Mouse (Mus musculus): ENCODE measurements around the gene Cfdp1. TPM values are rescaled to one million over a fixed set of nuclear protein-coding genes. Genes with fewer than 3 reads are reported as not detected.

Cfdp1 gene
- 60.6 and 88.8 TPM in 2 replicates for polyA plus RNA-seq (2012; ENCODE audit: insufficient read depth, insufficient read length, missing spikeins)

DNA sequence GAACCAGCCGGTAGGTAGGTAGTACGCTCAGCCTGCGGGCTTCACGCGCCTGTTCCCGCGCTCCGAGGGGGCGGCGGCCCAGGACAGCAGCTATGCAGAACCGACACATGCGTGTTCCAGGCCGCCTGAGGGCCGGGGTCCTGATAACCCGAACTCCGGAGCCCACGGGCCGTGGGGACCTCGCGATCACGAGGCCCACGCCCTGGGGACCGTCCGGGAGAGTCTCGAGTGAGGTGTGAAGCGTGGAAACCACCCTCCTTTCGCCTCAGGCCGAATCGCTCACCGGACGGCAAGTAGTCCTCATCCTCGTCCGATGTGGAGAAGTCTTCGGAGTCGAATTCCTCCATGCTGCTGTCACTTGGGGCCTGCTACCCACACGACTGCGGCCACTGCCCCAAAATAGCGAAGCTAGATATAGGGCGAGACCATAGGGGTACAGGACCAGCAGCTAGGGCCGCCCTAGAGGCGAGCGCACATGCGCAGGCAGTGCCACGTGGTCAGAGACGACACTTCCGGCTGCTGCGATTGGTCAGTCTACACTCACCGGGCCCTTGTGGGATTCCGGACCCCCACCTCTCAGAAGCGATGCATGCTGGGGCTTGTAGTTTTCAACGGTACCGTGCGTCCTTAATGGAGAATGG is at the start of gene Cfdp1:
Cfdp1 (minus strand) TSS at position 431 of the 641 bp plus-strand sequence.
- Histone ChIP-seq H3K4me3 (ENCODE audit: insufficient read depth, low read depth, low read length) (peak within 1 kb of the TSS; percentile 80), H3K27ac (replicated peaks; ENCODE audit: low read depth, low read length) (peak within 1 kb of the TSS; percentile 35; the same call in 1 of the 2 replicates), H3K4me1 (ENCODE audit: control insufficient read depth, insufficient read depth, insufficient read length, low read length) (peaks cover 10% of the 10 kb centered on the region; the same call in 1 of the 2 replicates)

DNA sequence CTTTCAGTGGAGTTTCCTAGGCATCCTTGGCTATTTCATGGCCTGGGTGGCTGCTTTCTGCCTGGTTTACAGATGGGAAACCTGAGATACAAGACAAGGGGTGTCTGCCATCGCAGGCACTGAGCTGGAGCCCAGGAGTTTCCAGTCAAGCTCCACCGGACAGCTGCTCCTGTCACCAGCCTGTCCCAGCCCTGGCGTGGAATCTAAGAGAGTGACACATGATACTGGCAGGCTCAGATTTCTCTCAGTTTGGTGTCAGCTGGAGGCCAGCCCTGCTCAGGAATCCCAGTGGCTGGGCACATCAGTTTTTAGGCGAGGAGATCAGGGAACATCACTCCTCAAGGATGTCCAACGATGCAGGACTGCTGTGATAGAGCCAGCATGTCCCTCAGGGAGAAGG is 48.0 kb upstream of the Cfdp1 start:
- H3K4me3 ChIP-seq (ENCODE audit: insufficient read depth, low read depth, low read length) = no peak overlapping the region
- no peak overlapping the region for H3K27ac ChIP-seq (replicated peaks; ENCODE audit: low read depth, low read length)
- no peaks in the 10 kb centered on the region for H3K4me1 ChIP-seq (ENCODE audit: control insufficient read depth, insufficient read depth, insufficient read length, low read length)

DNA sequence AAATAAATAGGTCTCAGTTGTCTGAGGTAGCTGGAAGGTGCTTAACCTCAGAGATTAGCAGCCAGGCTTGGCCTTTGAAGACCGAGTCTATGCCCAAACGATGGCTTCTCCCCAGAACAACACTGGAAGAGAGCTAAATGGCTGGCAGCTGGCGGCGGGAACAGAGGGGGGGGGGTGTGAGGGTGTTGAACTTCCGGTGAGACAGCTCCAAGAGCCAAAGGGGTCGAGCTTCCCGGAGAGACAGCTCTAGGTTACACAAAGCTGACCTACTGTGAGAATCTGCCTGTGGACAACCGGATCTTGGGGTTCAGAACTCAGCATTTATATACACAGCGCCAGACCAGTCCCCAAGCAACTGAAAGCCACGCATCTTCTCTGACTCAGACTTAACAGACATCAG is 44.5 kb upstream of the Cfdp1 start:
- H3K27ac ChIP-seq (replicated peaks; ENCODE audit: low read depth, low read length) = no peak overlapping the region
- H3K4me1 ChIP-seq (ENCODE audit: control insufficient read depth, insufficient read depth, insufficient read length, low read length) = no peaks in the 10 kb centered on the region

DNA sequence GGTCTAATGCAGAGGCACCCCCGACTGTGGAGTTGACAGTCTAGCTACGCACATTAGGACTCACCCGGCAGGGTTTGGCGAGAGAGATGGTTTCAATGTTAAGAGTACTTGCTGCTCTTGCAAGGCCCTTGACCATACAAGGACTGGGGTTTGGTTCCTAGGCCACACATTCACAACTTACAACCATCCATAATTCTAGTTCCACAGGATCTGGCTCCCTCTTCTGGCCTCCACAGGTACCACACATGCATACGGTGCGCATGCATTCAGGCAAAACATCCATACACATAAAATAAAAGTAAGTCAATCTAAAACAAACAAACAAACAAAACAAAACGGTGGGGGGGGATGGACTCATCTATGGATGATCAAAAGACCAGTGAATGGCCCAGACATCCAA is 40.9 kb upstream of the Cfdp1 start:
- Histone ChIP-seq H3K27ac (replicated peaks; ENCODE audit: low read depth, low read length) (no peak overlapping the region), H3K4me3 (ENCODE audit: insufficient read depth, low read depth, low read length) (no peak overlapping the region), H3K4me1 (ENCODE audit: control insufficient read depth, insufficient read depth, insufficient read length, low read length) (no peaks in the 10 kb centered on the region)

More for the DNA sequence above, 44.5 kb upstream of the Cfdp1 start:
- no peak overlapping the region for H3K4me3 ChIP-seq (ENCODE audit: insufficient read depth, low read depth, low read length)

DNA sequence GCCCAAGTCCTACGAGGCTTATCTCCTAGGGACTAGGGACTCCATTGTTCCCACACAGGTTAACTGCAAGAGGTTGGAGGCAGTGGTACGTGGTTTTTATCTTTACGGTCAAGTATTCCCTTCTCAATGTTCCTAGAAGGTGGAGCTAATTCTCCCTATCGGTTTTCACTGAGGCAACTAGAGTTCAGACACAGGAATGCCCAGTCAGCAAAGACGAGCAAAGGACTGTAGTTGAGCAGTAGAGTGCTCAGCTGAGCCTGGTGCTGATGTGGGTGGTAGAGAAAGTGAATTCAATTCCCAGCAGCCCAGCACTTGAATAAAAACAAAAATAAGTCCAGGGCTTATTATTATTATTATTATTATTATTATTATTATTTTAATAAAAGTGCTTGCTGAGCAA is 38.5 kb upstream of the Cfdp1 start:
- no peak overlapping the region for H3K4me3 ChIP-seq (ENCODE audit: insufficient read depth, low read depth, low read length)
- no peak overlapping the region for H3K27ac ChIP-seq (replicated peaks; ENCODE audit: low read depth, low read length)
- H3K4me1 ChIP-seq (ENCODE audit: control insufficient read depth, insufficient read depth, insufficient read length, low read length) = no peaks in the 10 kb centered on the region

DNA sequence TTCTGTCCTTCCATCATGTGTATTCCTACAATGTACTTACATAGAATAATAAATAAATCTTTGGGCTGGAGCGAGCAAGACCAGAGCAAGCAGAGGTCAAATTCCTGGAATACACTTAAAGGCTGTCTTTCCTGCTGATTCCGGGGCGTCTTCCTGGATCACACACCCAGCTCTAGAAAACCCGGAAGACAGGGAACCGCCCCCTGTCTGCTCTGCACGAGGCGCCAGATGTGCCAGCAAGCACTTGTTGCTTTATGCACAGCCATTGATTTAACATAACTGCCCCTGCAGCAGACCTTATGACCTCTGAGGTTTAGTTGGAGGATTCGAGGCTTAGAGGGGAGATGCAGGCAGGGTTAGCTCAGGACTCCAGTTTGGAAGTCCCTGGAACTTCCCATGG is 37.9 kb upstream of the Cfdp1 start:
- Histone ChIP-seq H3K4me3 (ENCODE audit: insufficient read depth, low read depth, low read length) (no peak overlapping the region), H3K4me1 (ENCODE audit: control insufficient read depth, insufficient read depth, insufficient read length, low read length) (no peaks in the 10 kb centered on the region)

DNA sequence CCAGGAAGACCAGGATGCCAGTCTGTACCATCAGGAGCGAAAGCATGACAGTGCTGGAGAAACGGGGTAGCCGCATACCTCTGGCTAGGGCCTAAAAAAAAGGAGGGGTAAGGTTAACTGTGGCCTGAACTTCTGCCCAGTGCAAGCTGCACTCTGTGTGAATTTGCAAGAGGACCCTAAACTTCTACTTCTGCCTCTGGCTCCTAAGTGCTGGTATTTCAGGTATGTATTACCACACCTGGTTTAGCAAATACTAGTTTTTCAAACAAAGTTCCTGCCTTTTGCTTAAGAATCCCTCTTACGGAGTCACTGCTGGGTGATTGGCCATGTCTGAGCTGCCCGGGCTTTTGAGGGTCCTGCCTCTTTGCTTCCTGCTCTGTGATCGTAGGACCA is 36.8 kb upstream of the Cfdp1 start:
- no peak overlapping the region for H3K4me3 ChIP-seq (ENCODE audit: insufficient read depth, low read depth, low read length)
- no peaks in the 10 kb centered on the region for H3K4me1 ChIP-seq (ENCODE audit: control insufficient read depth, insufficient read depth, insufficient read length, low read length)
- H3K27ac ChIP-seq (replicated peaks; ENCODE audit: low read depth, low read length) = no peak overlapping the region

More for the DNA sequence above, 37.9 kb upstream of the Cfdp1 start:
- no peak overlapping the region for H3K27ac ChIP-seq (replicated peaks; ENCODE audit: low read depth, low read length)

DNA sequence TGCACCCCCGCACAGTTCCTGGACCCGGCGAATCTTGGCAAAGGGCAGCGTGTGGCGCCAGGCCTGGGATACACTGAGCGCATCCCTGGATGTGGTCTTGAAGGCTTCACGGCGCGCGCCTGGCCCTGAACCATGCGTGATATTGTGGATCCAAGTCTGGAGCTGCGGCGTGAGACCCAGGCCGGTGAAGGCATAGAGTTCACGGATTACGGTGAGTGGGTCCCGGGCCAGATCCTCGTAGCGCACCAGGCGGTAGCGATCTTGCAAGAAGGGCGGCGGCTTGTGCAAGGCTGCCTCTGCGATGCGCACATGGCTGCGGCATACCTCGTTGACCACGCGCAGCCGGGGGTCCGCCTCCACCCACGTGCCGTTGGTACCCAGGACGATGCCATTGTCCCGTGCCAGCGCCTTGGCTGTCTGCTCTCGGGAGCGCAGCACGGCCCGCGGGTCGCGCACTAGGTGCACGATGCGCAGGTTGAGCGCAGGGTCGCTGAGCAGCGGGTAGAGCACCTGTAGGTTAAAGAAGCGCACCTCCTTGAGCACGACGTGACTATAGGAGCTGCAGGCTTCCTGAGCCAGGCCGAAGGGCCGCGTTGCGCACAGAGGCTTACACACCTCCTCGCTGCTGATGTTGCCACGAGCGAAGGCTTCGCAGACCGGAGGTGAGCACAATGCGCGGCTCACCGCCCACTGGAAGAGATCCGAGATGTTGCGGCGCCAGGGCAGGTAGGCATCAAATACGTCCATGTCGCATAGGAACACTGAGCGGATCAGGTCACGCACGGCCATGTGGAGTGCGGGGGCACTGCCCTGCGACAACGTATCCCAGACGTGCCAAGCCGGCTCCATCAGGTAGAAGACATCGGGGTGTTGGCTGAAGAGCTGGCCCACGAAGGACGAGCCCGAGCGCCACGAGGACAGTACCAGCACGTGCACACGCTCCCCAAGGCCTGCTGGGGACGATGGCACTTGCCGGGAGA is 36.1 kb upstream of the Cfdp1 start:
- no peak overlapping the region for H3K27ac ChIP-seq (replicated peaks; ENCODE audit: low read depth, low read length)
- no peaks in the 10 kb centered on the region for H3K4me1 ChIP-seq (ENCODE audit: control insufficient read depth, insufficient read depth, insufficient read length, low read length)
- H3K4me3 ChIP-seq (ENCODE audit: insufficient read depth, low read depth, low read length) = no peak overlapping the region

DNA sequence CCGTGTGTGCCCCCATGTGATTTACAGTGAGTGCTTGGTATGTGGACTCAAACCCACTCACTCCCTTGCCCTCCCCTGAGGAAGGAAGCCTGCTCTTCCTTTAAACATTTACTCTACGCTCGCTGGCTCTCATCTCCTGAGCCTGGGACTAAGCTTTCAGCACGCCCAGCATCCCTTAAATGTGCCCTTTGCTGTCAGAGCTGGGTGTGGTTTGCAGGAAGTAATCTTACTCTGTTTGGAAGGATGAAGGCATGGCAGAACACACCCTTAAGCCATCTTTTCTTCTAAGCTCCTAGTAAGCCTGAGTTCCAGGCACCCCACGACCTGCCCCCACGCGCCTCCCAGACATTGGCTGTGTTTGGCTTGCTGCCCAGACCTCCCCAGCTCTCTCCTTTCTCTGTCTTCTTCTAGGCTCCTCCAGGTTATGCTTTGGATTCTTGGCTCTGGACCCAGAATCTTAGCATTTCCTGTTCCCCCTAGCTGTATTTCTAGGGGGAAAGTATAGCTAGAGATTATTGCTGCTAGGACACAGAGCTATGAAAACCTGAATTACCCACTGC is 34.1 kb upstream of the Cfdp1 start:
- no peak overlapping the region for H3K4me3 ChIP-seq (ENCODE audit: insufficient read depth, low read depth, low read length)
- no peak overlapping the region for H3K27ac ChIP-seq (replicated peaks; ENCODE audit: low read depth, low read length)
- no peaks in the 10 kb centered on the region for H3K4me1 ChIP-seq (ENCODE audit: control insufficient read depth, insufficient read depth, insufficient read length, low read length)

DNA sequence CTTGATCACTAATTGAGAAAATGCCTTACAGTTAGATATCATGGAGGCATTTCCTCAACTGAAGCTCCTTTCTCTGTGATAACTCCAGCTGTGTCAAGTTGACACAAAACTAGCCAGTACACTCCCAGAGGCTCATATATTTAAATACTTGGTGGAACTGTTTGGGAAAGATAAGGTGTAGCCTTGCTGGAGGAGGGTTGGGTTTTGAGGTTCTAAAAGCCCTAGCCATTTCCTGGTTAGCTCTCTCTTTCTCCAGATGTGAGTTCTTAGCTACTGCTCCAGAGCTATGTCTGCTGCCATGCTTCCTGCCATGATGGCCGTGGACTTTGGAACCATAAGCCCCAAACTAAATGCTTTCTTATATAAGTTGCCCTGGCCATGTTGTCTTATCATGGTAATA is 33.4 kb upstream of the Cfdp1 start:
- no peak overlapping the region for H3K4me3 ChIP-seq (ENCODE audit: insufficient read depth, low read depth, low read length)
- no peaks in the 10 kb centered on the region for H3K4me1 ChIP-seq (ENCODE audit: control insufficient read depth, insufficient read depth, insufficient read length, low read length)
- H3K27ac ChIP-seq (replicated peaks; ENCODE audit: low read depth, low read length) = no peak overlapping the region

DNA sequence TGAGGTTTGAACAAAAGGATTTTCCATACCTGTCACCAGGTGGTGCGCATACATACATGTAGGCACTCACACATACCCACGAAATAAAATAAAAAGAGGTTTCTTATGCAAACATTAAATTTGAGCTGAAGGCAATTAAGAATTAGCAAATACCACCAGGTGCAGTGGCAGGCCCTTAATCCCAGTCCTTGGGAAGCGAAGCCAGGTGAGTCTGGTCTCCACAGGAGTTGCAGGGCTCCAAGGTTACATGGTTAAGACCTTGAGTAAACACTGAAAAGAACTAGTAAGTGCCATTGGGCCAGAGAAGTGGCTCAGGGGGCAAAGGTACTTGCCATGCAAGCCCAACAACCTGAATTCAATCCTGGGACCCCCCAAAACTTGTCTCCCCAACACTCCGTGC is 29.5 kb upstream of the Cfdp1 start:
- H3K4me3 ChIP-seq (ENCODE audit: insufficient read depth, low read depth, low read length) = no peak overlapping the region
- no peak overlapping the region for H3K27ac ChIP-seq (replicated peaks; ENCODE audit: low read depth, low read length)
- no peaks in the 10 kb centered on the region for H3K4me1 ChIP-seq (ENCODE audit: control insufficient read depth, insufficient read depth, insufficient read length, low read length)

DNA sequence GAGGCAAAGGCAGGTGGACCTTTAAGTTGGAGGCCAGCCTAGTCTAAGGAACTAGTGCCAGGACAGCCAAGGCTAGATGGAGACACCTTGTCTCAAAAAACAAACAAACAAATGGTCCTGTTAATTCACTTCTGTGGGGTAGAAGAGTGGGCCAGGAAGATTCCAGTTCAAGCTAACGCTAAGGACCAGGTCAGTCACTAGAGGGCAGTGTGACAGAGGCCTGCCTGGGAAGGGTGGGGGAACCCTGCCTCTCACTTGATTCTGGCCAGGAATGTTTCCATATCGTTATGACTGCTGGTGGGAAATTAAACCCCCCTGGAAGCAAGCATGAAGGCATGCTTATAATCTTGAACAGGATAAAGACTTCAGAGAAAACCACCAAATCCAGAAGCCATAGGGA is 27.5 kb upstream of the Cfdp1 start:
- H3K4me3 ChIP-seq (ENCODE audit: insufficient read depth, low read depth, low read length) = no peak overlapping the region
- H3K4me1 ChIP-seq (ENCODE audit: control insufficient read depth, insufficient read depth, insufficient read length, low read length) = no peaks in the 10 kb centered on the region
- no peak overlapping the region for H3K27ac ChIP-seq (replicated peaks; ENCODE audit: low read depth, low read length)

DNA sequence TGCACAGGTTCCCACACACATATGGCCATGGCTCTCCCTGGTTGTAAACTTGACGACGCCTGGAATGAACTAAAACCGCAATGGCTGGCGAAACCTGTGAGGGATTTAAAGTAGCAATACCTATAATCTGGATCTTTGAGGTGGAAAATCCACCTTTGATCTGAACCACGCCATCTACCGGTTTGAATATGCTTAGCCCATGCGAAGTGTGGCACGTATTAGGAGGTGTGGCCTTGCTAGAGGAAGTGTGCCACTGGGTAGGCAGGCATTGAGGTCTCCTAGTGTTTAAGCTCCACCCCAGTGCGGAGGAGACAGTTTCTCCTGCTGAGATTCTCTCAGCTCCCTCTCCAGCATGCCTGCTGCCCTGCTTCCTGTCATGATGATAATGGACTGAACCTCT is 23.6 kb upstream of the Cfdp1 start:
- no peaks in the 10 kb centered on the region for H3K4me1 ChIP-seq (ENCODE audit: control insufficient read depth, insufficient read depth, insufficient read length, low read length)
- no peak overlapping the region for H3K27ac ChIP-seq (replicated peaks; ENCODE audit: low read depth, low read length)
- H3K4me3 ChIP-seq (ENCODE audit: insufficient read depth, low read depth, low read length) = no peak overlapping the region

DNA sequence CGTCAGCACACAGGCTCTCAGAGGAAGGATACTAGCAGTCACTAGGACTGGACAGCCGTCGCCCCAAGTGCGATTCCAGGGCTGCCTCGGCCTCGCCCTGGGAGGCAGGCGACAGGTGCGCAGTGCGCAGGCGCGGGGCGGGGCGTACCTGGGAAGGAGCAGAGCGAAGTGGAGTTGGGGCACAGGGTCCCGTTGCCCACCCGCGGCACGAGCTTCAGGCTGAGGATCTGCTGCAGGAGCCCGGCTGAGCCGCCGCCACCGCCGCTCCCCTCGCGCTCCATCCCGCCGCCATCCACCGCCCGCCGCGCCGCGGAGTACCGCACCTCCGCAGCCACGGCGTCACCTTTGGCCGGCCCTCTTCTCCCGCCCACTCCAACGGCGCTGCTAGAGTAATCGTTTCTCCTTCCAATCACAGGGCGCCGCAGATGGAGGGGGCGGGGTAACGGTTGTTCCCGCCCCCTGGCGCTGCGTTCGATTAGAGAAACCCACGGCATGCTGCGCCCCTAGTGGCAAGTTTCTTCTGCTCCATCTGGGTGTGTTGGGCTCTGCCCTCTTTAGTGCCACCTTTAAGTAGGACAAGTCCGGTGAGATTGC is 22.4 kb upstream of the Cfdp1 start, which contains the start of gene Tmem170:
Tmem170 (minus strand) TSS at position 396 of the 594 bp plus-strand sequence.
- Histone ChIP-seq H3K4me1 (ENCODE audit: control insufficient read depth, insufficient read depth, insufficient read length, low read length) (no peaks in the 10 kb centered on the region), H3K27ac (replicated peaks; ENCODE audit: low read depth, low read length) (peak within 1 kb of the TSS; percentile 76), H3K4me3 (ENCODE audit: insufficient read depth, low read depth, low read length) (peak within 1 kb of the TSS; percentile 78)

DNA sequence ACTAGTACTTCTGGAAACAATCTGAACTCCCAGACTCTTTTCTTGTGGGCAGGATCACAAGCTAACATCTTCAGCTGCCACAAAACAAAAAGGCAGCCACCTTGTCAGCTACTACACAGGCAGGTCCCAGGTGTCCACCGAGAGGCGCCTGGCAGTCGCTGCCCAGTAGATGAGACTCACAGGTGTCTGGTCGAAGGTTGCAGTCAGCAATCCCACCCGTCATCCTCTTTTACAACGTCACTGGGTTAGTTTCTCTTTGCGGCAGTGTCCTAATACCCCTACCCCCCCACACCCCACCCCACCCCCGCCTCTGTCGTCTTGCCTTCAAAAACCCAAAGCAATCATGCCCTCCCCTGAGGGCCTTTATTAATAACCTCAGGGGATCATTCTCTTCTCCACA is 21.7 kb upstream of the Cfdp1 start:
- Histone ChIP-seq H3K27ac (replicated peaks; ENCODE audit: low read depth, low read length) (peak overlapping the region; percentile 76), H3K4me1 (ENCODE audit: control insufficient read depth, insufficient read depth, insufficient read length, low read length) (no peaks in the 10 kb centered on the region), H3K4me3 (ENCODE audit: insufficient read depth, low read depth, low read length) (peak overlapping the region; percentile 78)

Data from brown adipose tissue, adult 24 weeks (tissue).